Mouse (Mus musculus): ENCODE measurements around the gene F2rl2.

- TF ChIP-seq POLR2A (IDR thresholded peaks at IDR 0.05; ENCODE audit: low read depth, low read length) (no peak), CTCF (IDR thresholded peaks at IDR 0.05; ENCODE audit: extremely low read depth, insufficient read depth, insufficient read length, insufficient replicate concordance) (no peak)
These were observed 16.1 kb downstream of the F2rl2 start for GRCm38 (mm10) chr13:95712570-95713268.
